Mouse (Mus musculus): ENCODE data around the gene Gspt1. TPM values are rescaled to one million over a fixed set of nuclear protein-coding genes. Genes with fewer than 3 reads are reported as not detected.

The Gspt1 gene
- polyA plus RNA-seq, 1 experiment from 2014 or later, result 47.3 TPM

GRCm38 (mm10) chr16:11266556-11266955 is 12.4 kb upstream of the Gspt1 start:
- H3K9ac ChIP-seq (ENCODE audit: low read depth, low read length), result no peak overlapping the region
- H3K27me3 ChIP-seq (replicated peaks; ENCODE audit: control insufficient read depth, insufficient read depth, low read length), result no peaks in the 10 kb centered on the region
- TF ChIP-seq CTCF (IDR thresholded peaks at IDR 0.05; ENCODE audit: low read depth), result no peak
- no peaks in the 10 kb centered on the region for H3K4me1 ChIP-seq (replicated peaks; ENCODE audit: control insufficient read depth, insufficient read depth, low read length)
- ATAC-seq, result peak; percentile 54
- no peak overlapping the region for H3K4me3 ChIP-seq (ENCODE audit: low read depth, low read length)
- H3K27ac ChIP-seq (ENCODE audit: low read depth, low read length), result no peak overlapping the region
- no peak overlapping the region for H3K4me2 ChIP-seq (replicated peaks; ENCODE audit: low read depth)
- WGBS, result 88% methylated on average over 2 of the region's 2 CpGs
- H3K9me3 ChIP-seq (ENCODE audit: control insufficient read depth), result no peaks in the 10 kb centered on the region
- H3K36me3 ChIP-seq (ENCODE audit: control insufficient read depth, insufficient read depth), result no peaks in the 10 kb centered on the region

GRCm38 (mm10) chr16:11263266-11263665 is 9.1 kb upstream of the Gspt1 start:
- ATAC-seq, result peak; percentile 45; the same call in 1 of the 2 replicates
- Histone ChIP-seq H3K9me3 (ENCODE audit: control insufficient read depth) (no peaks in the 10 kb centered on the region), H3K4me1 (replicated peaks; ENCODE audit: control insufficient read depth, insufficient read depth, low read length) (no peaks in the 10 kb centered on the region), H3K36me3 (ENCODE audit: control insufficient read depth, insufficient read depth) (no peaks in the 10 kb centered on the region), H3K9ac (ENCODE audit: low read depth, low read length) (no peak overlapping the region), H3K27me3 (replicated peaks; ENCODE audit: control insufficient read depth, insufficient read depth, low read length) (no peaks in the 10 kb centered on the region), H3K4me3 (ENCODE audit: low read depth, low read length) (no peak overlapping the region), H3K27ac (ENCODE audit: low read depth, low read length) (no peak overlapping the region), H3K4me2 (replicated peaks; ENCODE audit: low read depth) (no peak overlapping the region)
- TF ChIP-seq CTCF (IDR thresholded peaks at IDR 0.05; ENCODE audit: low read depth), result no peak

GRCm38 (mm10) chr16:11254723-11255164 is 619 bp upstream of the Gspt1 start:
- H3K9me3 ChIP-seq (ENCODE audit: control insufficient read depth), result no peaks in the 10 kb centered on the region
- peak overlapping the region; percentile 98 for H3K4me3 ChIP-seq (ENCODE audit: low read depth, low read length)
- 8% methylated on average over 10 of the region's 10 CpGs for WGBS
- no peak for TF ChIP-seq CTCF (IDR thresholded peaks at IDR 0.05; ENCODE audit: low read depth)
- no peak for ATAC-seq
- peak overlapping the region; percentile 96 for H3K9ac ChIP-seq (ENCODE audit: low read depth, low read length)
- H3K4me2 ChIP-seq (replicated peaks; ENCODE audit: low read depth), result peak overlapping the region; percentile 78
- H3K27me3 ChIP-seq (replicated peaks; ENCODE audit: control insufficient read depth, insufficient read depth, low read length), result no peaks in the 10 kb centered on the region
- peak overlapping the region; percentile 98 for H3K27ac ChIP-seq (ENCODE audit: low read depth, low read length)
- H3K36me3 ChIP-seq (ENCODE audit: control insufficient read depth, insufficient read depth), result no peaks in the 10 kb centered on the region
- H3K4me1 ChIP-seq (replicated peaks; ENCODE audit: control insufficient read depth, insufficient read depth, low read length), result no peaks in the 10 kb centered on the region; the same call in 1 of the 2 replicates

GRCm38 (mm10) chr16:11253065-11253831 is 877 bp downstream of the Gspt1 start:
- 0 out of 2 replicates have a peak, but pooled peaks have one; percentile 4 for TF ChIP-seq CTCF (IDR thresholded peaks at IDR 0.05; ENCODE audit: low read depth)
- ATAC-seq, result peak; percentile 40
- WGBS, result under 1% methylated on average over 57 of the region's 58 CpGs

GRCm38 (mm10) chr16:11247791-11248190 is 6.3 kb downstream of the Gspt1 start:
- Histone ChIP-seq H3K27me3 (replicated peaks; ENCODE audit: control insufficient read depth, insufficient read depth, low read length) (no peaks in the 10 kb centered on the region), H3K4me1 (replicated peaks; ENCODE audit: control insufficient read depth, insufficient read depth, low read length) (no peaks in the 10 kb centered on the region; the same call in 1 of the 2 replicates), H3K9me3 (ENCODE audit: control insufficient read depth) (no peaks in the 10 kb centered on the region), H3K36me3 (ENCODE audit: control insufficient read depth, insufficient read depth) (no peaks in the 10 kb centered on the region), H3K4me3 (ENCODE audit: low read depth, low read length) (no peak overlapping the region), H3K4me2 (replicated peaks; ENCODE audit: low read depth) (no peak overlapping the region), H3K27ac (ENCODE audit: low read depth, low read length) (no peak overlapping the region), H3K9ac (ENCODE audit: low read depth, low read length) (no peak overlapping the region)
- 39% methylated on average over 2 of the region's 2 CpGs for WGBS
- TF ChIP-seq CTCF (IDR thresholded peaks at IDR 0.05; ENCODE audit: low read depth), result no peak
- peak; percentile 56 for ATAC-seq

More at GRCm38 (mm10) chr16:11253065-11253831, 877 bp downstream of the Gspt1 start:
- no peaks in the 10 kb centered on the region for H3K27me3 ChIP-seq (replicated peaks; ENCODE audit: control insufficient read depth, insufficient read depth, low read length)
- peak overlapping the region; percentile 98 for H3K27ac ChIP-seq (ENCODE audit: low read depth, low read length)
- peak overlapping the region; percentile 78 for H3K4me2 ChIP-seq (replicated peaks; ENCODE audit: low read depth)
- H3K9ac ChIP-seq (ENCODE audit: low read depth, low read length), result peak overlapping the region; percentile 96
- no peaks in the 10 kb centered on the region for H3K9me3 ChIP-seq (ENCODE audit: control insufficient read depth)
- peak overlapping the region; percentile 98 for H3K4me3 ChIP-seq (ENCODE audit: low read depth, low read length)
- H3K36me3 ChIP-seq (ENCODE audit: control insufficient read depth, insufficient read depth), result no peaks in the 10 kb centered on the region
- no peaks in the 10 kb centered on the region; the same call in 1 of the 2 replicates for H3K4me1 ChIP-seq (replicated peaks; ENCODE audit: control insufficient read depth, insufficient read depth, low read length)

- TF ChIP-seq CTCF (IDR thresholded peaks at IDR 0.05; ENCODE audit: low read depth), result no peak
- 48% methylated on average over 9 of the region's 9 CpGs for WGBS
These were observed 8.4 kb downstream of the Gspt1 start for GRCm38 (mm10) chr16:11245767-11246166.

More at GRCm38 (mm10) chr16:11245767-11246166, 8.4 kb downstream of the Gspt1 start:
- Histone ChIP-seq H3K36me3 (ENCODE audit: control insufficient read depth, insufficient read depth) (no peaks in the 10 kb centered on the region), H3K4me1 (replicated peaks; ENCODE audit: control insufficient read depth, insufficient read depth, low read length) (no peaks in the 10 kb centered on the region), H3K9me3 (ENCODE audit: control insufficient read depth) (no peaks in the 10 kb centered on the region), H3K9ac (ENCODE audit: low read depth, low read length) (no peak overlapping the region), H3K4me2 (replicated peaks; ENCODE audit: low read depth) (no peak overlapping the region), H3K4me3 (ENCODE audit: low read depth, low read length) (no peak overlapping the region), H3K27me3 (replicated peaks; ENCODE audit: control insufficient read depth, insufficient read depth, low read length) (no peaks in the 10 kb centered on the region), H3K27ac (ENCODE audit: low read depth, low read length) (no peak overlapping the region)
- ATAC-seq, result peak; percentile 73

Data from intestine, postnatal 0 days (tissue).